Mouse (Mus musculus) liver, embryonic 15.5 days (tissue): ENCODE results near the gene Rsph14. TPM values are rescaled to one million over a fixed set of nuclear protein-coding genes. Genes with fewer than 3 reads are reported as not detected.

Experiments
- ATAC-seq: fragments of 200-750 bp; cut with Nextera tagmentation; 2 replicates; pipeline ENCODE4 v1.8.0; 2017; ENCODE audit warnings: moderate number of reproducible peaks, mild to moderate bottlenecking, moderate library complexity; ENCODE audit not compliant: insufficient read depth
- H3K27ac ChIP-seq: fragments of 300-500 bp; sonication (generic); replicated peaks from 2 replicates; pipeline ENCODE4 v1.5.1; 2015; ENCODE audit warnings: mild to moderate bottlenecking, inconsistent platforms
- H3K27me3 ChIP-seq: fragments of 300-500 bp; sonication (generic); 2 replicates; pipeline ENCODE4 v1.6.1; 2015; ENCODE audit warnings: mild to moderate bottlenecking, inconsistent platforms
- H3K36me3 ChIP-seq: fragments of 300-500 bp; sonication (generic); replicated peaks from 2 replicates; pipeline ENCODE4 v1.6.1; 2015; ENCODE audit warnings: moderate library complexity, mild to moderate bottlenecking, inconsistent platforms
- H3K4me1 ChIP-seq: fragments of 300-500 bp; sonication (generic); replicated peaks from 2 replicates; pipeline ENCODE4 v1.6.1; 2015; ENCODE audit warnings: inconsistent platforms
- H3K4me2 ChIP-seq: fragments of 300-500 bp; sonication (generic); 2 replicates; pipeline ENCODE4 v1.6.1; 2015; ENCODE audit warnings: moderate library complexity, mild to moderate bottlenecking, inconsistent platforms
- H3K4me3 ChIP-seq: fragments of 300-500 bp; sonication (generic); replicated peaks from 2 replicates; pipeline ENCODE4 v1.5.1; 2015; ENCODE audit warnings: mild to moderate bottlenecking, inconsistent platforms
- H3K9ac ChIP-seq: fragments of 300-500 bp; sonication (generic); 2 replicates; pipeline ENCODE4 v1.6.1; 2015; ENCODE audit warnings: moderate library complexity, mild to moderate bottlenecking, inconsistent platforms
- H3K9me3 ChIP-seq: fragments of 300-500 bp; sonication (generic); replicated peaks from 2 replicates; pipeline ENCODE4 v1.6.1; 2016; ENCODE audit warnings: inconsistent platforms
- WGBS: fragments of 180-500 bp; shearing (Covaris S2); methylation state at CpG from one replicate; pipeline ENCODE4 v1.1.7; 2015; ENCODE audit warnings: mixed read lengths; ENCODE audit not compliant: insufficient replicate concordance; 5-methylcytosine and 5-hydroxymethylcytosine counted together
- polyA plus RNA-seq: library from polyadenylated mRNA; unstranded; fragments of >200 nt; fragmentation: Nextera tagmentation; extraction: Ambion mirVana; gene quantifications from 2 replicates; pipeline ENCODE4 v1.2.1, GENCODE M21; 2015

Gene Rsph14
- polyA plus RNA-seq, 1 experiment from 2014 or later = not detected

DNA sequence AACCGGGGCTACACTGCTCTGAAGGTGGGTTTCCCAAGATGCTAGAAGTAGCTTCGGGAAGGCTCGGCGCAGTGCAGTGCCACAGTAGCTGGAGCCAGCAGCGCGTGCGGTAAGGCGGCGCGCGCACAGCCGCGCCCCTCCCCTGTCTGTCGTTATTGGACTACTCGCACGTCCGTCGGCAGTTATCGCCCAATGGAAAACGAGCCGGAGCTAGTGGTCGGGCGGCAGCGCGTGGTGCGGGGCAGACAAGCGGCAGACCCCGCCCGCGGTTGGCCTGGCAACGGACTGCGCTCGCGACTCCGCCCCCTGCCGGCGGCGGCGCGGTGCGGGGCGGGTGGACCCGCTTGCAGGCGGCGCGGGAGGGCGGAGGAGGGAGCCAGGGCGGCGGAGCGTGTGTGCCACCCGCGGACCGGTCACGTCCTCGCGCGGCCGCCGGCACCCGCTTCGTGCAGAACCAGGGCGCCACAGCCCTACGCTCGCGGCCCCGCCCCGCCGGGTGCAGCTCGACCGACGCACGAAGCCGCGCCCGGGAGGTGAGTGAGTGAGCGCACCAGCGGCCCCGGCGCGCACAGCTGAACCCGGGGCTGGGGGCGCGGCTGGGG, 65.4 kb downstream of the Rsph14 start, which contains the start of gene Gnaz:
Gnaz (plus strand) TSS at position 328 of the 602 bp plus-strand sequence.
- Histone ChIP-seq H3K9ac (peak within 1 kb of the TSS; percentile 8; the same call in 1 of the 2 replicates), H3K27ac (no peak within 1 kb of the TSS), H3K36me3 (no peaks in the 10 kb centered on the region), H3K4me3 (peak within 1 kb of the TSS; percentile 55), H3K27me3 (peaks cover 40% of the 10 kb centered on the region), H3K9me3 (no peaks in the 10 kb centered on the region), H3K4me1 (peaks cover 15% of the 10 kb centered on the region), H3K4me2 (peak within 1 kb of the TSS; percentile 75)
- WGBS = under 1% methylated on average over 82 of the region's 83 CpGs
- peak; percentile 87 for ATAC-seq

DNA sequence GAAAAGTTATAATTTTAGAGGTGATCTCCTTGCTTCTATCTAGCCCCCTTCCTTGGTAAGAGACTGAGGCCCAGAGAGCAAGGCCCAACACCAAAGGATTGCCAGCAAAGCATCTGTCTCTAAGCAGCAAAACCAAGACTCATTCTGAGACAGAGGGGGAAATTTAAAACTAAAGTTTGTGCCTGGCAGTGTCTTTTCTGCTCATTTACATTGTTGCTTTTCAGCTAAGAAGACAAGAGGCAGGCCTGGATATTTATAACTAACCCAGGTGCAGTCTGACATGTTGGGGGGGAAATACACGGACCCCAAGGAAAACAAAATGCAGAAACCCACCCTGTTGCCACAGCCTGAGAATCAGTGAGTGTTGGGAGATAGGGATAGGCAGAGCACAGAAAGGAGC, 68.0 kb downstream of the Rsph14 start:
- Histone ChIP-seq H3K4me1 (peaks cover 15% of the 10 kb centered on the region), H3K27me3 (peaks cover 39% of the 10 kb centered on the region), H3K4me2 (no peak overlapping the region), H3K9ac (no peak overlapping the region), H3K36me3 (no peaks in the 10 kb centered on the region), H3K27ac (no peak overlapping the region), H3K9me3 (no peaks in the 10 kb centered on the region), H3K4me3 (no peak overlapping the region)
- 47% methylated on average over 1 of the region's 1 CpGs for WGBS
- no peak for ATAC-seq

DNA sequence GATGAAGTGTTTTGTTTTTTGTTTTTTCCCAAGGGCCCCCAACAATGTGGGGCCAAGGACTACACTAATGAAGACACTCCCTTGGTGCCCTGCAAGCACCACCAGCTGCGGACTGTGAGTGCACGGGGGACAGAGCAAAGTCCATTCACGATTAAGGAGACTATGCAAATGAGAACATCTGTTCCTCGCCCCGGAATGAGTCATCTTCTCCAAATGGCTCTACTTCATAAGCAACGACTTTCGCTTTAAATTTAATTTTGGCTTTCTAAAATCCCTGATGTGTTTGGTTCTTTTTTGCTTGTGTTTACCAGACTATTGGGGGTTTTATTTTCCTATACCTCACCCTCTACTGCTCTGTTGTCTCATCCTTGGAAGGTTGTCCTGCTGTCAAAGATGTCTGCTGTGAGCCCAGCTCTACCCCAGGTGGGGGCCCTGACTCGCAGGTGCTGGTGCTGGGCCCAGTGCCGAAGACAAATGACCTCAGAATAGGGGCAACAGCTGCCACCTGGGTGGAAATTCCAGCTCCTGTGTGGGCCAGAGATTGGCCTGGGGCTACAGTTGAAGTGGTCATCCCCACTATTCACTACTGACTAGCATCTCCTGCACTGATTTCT, 79.4 kb downstream of the Rsph14 start:
- Histone ChIP-seq H3K4me3 (no peak overlapping the region), H3K9ac (no peak overlapping the region), H3K4me2 (no peak overlapping the region), H3K4me1 (no peaks in the 10 kb centered on the region), H3K27me3 (no peaks in the 10 kb centered on the region), H3K27ac (no peak overlapping the region), H3K9me3 (no peaks in the 10 kb centered on the region), H3K36me3 (no peaks in the 10 kb centered on the region)
- no peak for ATAC-seq
- 43% methylated on average over 9 of the region's 9 CpGs for WGBS

DNA sequence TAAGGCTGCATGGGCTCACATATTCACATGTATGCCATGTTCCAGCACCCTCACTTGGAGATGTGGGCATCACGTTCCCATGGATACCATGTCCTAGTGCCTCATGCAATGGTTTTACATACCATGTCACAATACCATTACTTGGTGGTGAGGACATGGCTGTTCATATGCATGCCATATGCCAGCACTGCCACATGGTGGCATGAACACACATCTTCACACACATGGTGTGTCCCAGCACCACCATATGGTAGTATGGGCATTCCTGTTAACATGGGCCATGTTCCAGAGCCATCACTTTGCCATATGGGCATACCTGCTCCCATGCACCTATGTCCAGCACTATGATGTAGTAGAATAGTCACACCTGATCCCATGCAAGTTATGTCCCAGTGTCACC, 91.6 kb downstream of the Rsph14 start:
- Histone ChIP-seq H3K9me3 (no peaks in the 10 kb centered on the region), H3K36me3 (no peaks in the 10 kb centered on the region), H3K4me2 (no peak overlapping the region), H3K9ac (no peak overlapping the region), H3K4me1 (no peaks in the 10 kb centered on the region), H3K4me3 (no peak overlapping the region), H3K27ac (no peak overlapping the region), H3K27me3 (no peaks in the 10 kb centered on the region)
- ATAC-seq = no peak
- 73% methylated on average over 1 of the region's 1 CpGs for WGBS

DNA sequence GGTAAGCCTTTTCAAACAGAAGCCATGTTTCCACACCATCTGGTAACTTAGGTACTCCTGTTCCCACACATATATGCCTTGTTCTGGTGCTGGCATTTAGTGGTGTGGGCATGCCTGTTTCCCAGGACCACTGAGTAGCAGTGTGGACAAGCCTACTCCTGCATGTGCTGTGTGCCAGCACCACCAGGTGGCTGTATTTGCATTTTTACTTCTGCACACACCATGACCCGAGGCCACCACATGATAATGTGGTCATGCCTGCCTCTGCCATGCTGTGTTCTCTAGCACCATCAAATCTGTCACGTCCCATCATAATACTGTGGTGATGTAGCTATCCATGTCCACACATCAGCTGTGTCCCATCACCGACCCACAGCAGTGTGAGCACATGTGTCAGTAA, 93.1 kb downstream of the Rsph14 start:
- Histone ChIP-seq H3K4me2 (no peak overlapping the region), H3K4me1 (no peaks in the 10 kb centered on the region), H3K9me3 (no peaks in the 10 kb centered on the region), H3K36me3 (no peaks in the 10 kb centered on the region), H3K9ac (no peak overlapping the region), H3K27me3 (no peaks in the 10 kb centered on the region), H3K4me3 (no peak overlapping the region), H3K27ac (no peak overlapping the region)
- ATAC-seq = no peak
- WGBS = 42% methylated on average over 3 of the region's 3 CpGs

DNA sequence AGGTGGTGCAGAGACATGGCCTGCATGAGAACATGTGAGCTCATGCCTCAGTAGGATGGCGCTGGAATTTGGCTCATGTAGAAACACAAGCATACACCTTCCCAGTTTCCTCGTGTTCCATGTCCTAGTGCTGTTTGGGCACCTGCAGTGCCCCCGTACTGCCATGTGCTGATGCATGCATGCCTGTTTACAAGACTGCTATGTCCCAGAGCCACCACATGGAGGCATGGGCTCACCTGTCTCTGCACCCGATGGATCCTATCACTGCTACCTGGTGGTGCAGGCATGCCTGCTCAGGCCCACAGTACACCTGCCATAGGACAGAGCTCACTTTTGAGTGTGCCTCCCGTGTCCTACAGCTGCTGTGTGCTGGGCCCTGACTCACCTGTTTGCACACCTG, 94.0 kb downstream of the Rsph14 start:
- Histone ChIP-seq H3K36me3 (no peaks in the 10 kb centered on the region), H3K27me3 (no peaks in the 10 kb centered on the region), H3K4me2 (no peak overlapping the region), H3K9ac (no peak overlapping the region), H3K9me3 (no peaks in the 10 kb centered on the region), H3K27ac (no peak overlapping the region), H3K4me1 (no peaks in the 10 kb centered on the region), H3K4me3 (no peak overlapping the region)
- WGBS = 54% methylated on average over 5 of the region's 5 CpGs
- no peak for ATAC-seq

DNA sequence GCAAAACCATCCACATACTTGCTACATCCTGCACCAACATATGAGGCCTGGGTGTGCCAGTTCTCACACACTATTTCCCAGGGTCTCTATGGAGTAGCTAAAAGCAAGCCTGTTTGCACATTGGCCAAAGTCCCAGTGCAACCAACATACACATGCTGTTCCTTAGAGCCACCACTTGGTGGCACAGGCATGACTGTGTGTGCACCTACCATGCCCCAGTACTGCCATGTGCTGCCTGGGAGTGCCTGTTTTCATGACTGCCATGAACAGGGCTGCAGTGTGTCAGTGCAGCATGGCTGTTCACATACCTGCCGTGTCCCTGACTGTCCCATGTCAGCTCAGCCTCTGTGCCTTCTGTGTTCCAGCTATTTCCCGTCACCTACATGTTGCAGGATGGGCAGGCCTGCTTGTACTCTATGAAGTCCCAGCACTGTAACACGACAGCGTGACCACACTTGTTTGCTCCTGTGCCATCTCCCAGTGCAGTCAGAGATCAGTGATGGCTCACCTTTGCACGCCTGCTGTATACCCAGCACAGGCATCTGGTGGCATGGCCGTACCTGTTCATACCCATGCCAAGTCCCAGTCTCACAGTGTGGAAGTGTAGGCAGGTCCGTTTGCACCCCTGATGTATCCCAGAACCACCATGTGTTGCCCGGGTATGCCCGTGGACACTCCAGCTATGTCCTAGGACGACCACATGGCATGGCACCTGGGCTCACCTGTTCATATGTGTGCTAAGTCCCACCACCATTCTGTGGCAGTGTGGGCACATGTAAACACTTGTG, 95.2 kb downstream of the Rsph14 start:
- H3K4me2 ChIP-seq = no peak overlapping the region
- no peak overlapping the region for H3K4me3 ChIP-seq
- no peaks in the 10 kb centered on the region for H3K9me3 ChIP-seq
- no peak for ATAC-seq
- H3K4me1 ChIP-seq = no peaks in the 10 kb centered on the region
- no peaks in the 10 kb centered on the region for H3K27me3 ChIP-seq
- H3K27ac ChIP-seq = no peak overlapping the region
- H3K36me3 ChIP-seq = no peaks in the 10 kb centered on the region
- no peak overlapping the region for H3K9ac ChIP-seq
- 52% methylated on average over 10 of the region's 10 CpGs for WGBS

DNA sequence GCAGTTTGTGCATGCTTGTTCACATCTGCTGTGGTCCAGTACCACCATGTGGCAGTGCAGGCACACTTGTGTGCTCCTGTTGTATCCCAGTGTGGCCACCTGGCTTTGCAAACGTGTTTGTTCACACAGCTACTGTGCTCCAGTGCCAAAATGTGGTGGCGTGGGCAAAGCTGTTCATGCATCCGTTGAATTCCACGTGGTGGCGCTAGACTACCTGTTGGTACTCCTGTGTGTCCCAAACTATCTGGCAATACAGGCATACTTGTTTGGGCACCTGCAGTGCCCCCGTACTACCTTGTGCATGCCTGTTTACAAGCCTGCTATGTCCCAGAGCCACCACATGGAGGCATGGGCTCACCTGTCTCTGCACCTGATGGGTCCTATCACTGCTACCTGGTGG, 97.4 kb downstream of the Rsph14 start:
- 16% methylated on average over 6 of the region's 6 CpGs for WGBS
- no peaks in the 10 kb centered on the region for H3K27me3 ChIP-seq
- no peaks in the 10 kb centered on the region for H3K4me1 ChIP-seq
- no peak overlapping the region for H3K9ac ChIP-seq
- no peak for ATAC-seq
- H3K4me2 ChIP-seq = no peak overlapping the region
- H3K4me3 ChIP-seq = no peak overlapping the region
- H3K27ac ChIP-seq = no peak overlapping the region
- no peaks in the 10 kb centered on the region for H3K9me3 ChIP-seq
- H3K36me3 ChIP-seq = no peaks in the 10 kb centered on the region

DNA sequence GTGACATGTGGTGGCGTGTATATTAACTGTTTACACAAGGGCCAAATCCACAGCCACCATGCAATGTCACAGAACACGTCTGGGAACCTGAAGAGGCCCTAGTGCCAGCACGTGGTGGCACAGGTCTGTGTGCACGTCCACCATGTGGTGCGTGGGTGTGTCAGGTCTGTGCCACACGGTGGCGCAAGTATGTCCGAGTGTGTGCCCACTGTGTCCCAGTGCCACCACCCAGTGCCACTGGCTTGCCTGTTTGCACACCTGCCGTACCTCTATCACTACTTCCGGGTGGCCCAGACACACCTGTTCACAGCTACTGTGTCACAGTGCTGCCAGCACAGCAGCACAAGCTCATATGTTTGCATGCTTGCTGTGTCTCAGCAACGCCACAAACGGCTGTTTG, 97.9 kb downstream of the Rsph14 start:
- 61% methylated on average over 12 of the region's 12 CpGs for WGBS
- Histone ChIP-seq H3K4me2 (no peak overlapping the region), H3K36me3 (no peaks in the 10 kb centered on the region), H3K27me3 (no peaks in the 10 kb centered on the region), H3K9me3 (no peaks in the 10 kb centered on the region), H3K9ac (no peak overlapping the region), H3K4me1 (no peaks in the 10 kb centered on the region), H3K27ac (no peak overlapping the region), H3K4me3 (no peak overlapping the region)
- no peak for ATAC-seq

DNA sequence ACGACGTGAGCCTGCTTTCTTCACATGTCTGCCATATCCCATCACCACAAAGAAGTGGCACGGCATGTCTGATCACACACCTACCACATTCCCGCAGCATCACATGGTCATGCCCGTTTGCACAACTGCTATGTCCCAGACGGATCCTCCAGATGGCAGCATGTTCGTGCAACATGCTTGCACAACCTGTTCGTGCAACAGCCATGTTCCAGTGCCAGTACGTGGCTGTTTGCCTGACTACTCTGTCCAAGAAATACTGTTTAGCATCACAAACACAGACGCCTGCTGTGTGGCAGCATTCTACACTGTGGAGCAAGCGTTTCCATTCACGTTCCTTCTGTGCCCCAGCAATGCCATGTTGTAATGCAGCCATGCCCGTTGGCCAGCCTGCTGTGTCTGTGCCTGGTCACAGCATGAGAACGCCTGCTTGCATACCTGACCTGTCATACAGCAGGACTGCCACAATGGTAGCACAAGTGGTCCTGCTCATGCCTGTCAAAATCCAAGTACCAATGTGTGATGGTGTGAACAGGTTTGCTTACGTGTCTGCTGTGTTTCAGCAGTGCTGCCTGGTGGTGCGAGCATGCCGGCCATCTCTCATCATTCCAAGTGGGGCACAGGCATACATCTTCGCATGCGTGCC, 98.7 kb downstream of the Rsph14 start:
- H3K27me3 ChIP-seq = no peaks in the 10 kb centered on the region
- H3K27ac ChIP-seq = no peak overlapping the region
- ATAC-seq = no peak
- no peak overlapping the region for H3K4me2 ChIP-seq
- H3K36me3 ChIP-seq = no peaks in the 10 kb centered on the region
- no peaks in the 10 kb centered on the region for H3K4me1 ChIP-seq
- H3K9ac ChIP-seq = no peak overlapping the region
- WGBS = 71% methylated on average over 19 of the region's 19 CpGs
- H3K4me3 ChIP-seq = no peak overlapping the region
- H3K9me3 ChIP-seq = no peaks in the 10 kb centered on the region

DNA sequence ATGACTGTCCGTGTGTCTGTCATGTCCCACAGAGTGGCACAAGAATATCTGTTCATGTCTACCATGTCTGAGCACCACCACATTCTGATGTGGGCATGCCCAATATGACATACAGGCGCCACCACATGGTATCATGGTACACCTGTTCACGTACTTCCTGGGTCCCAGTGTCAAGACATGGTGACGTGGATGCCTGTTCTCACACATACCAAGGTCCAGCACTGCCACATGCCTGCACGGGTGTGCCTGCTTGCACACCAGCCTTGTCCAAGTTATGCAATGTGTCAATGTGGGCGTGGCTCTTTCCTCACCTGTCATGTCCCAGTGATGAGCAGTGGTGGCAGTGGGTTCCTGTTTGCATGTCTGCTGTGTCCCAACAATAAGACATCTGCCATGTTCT, 99.9 kb downstream of the Rsph14 start:
- H3K27ac ChIP-seq = no peak overlapping the region
- H3K27me3 ChIP-seq = no peaks in the 10 kb centered on the region
- ATAC-seq = no peak
- H3K9me3 ChIP-seq = no peaks in the 10 kb centered on the region
- H3K9ac ChIP-seq = no peak overlapping the region
- H3K36me3 ChIP-seq = no peaks in the 10 kb centered on the region
- H3K4me1 ChIP-seq = no peaks in the 10 kb centered on the region
- no peak overlapping the region for H3K4me3 ChIP-seq
- 59% methylated on average over 6 of the region's 6 CpGs for WGBS
- H3K4me2 ChIP-seq = no peak overlapping the region
